Mouse (Mus musculus): ENCODE results near the gene Il4i1. TPM values are rescaled to one million over a fixed set of nuclear protein-coding genes. Genes with fewer than 3 reads are reported as not detected.
A peak's percentile ranks its signal among the peaks of the same experiment; 100 is the strongest.

Il4i1 gene
- polyA plus RNA-seq, 1 experiment, result 9.7 TPM

DNA sequence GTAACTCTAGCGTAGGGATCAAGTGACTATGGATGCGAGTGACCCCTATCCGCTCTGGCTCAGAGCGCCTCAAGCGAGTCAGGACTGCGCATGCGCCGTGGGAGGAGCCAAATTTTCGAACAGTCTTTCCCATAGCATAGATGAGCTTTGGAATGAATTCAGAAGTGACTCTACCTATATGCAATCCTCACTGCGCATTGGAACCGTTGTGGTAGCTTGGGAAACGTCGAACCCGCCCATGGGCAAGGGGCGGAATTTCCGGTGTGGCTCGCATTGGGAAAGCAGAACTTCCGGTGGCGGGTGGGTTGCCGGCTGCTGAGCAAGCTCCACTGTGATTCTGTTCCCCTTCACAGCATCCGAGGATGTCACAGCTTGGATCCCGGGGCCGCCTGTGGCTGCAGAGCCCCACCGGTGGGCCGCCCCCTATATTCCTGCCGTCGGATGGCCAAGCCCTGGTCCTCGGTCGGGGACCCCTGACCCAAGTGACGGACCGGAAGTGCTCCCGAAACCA lies 40.9 kb downstream of the Il4i1 start, which contains the start of gene Pnkp:
Pnkp (plus strand) TSS at position 98 of the 511 bp plus-strand sequence.
- peak; percentile 90 for DNase-seq
- Histone ChIP-seq H3K4me3 (ENCODE audit: insufficient read depth, low read depth, low read length) (peak within 1 kb of the TSS; percentile 77), H3K36me3 (ENCODE audit: control insufficient read depth, insufficient read depth, low read length) (no peaks in the 10 kb centered on the region), H3K27me3 (replicated peaks; ENCODE audit: control insufficient read depth, insufficient read depth, low read length) (no peaks in the 10 kb centered on the region), H3K27ac (ENCODE audit: insufficient read depth, low read depth, low read length) (peak within 1 kb of the TSS; percentile 62), H3K4me1 (ENCODE audit: control insufficient read depth, insufficient read depth, low read length) (peaks cover 13% of the 10 kb centered on the region; the same call in 1 of the 2 replicates)
- TF ChIP-seq CTCF (conservative IDR thresholded peaks at IDR 0.05; ENCODE audit: insufficient read depth, insufficient read length, low read depth, low read length) (no peak), POLR2A (IDR thresholded peaks at IDR 0.05; ENCODE audit: low read depth, low read length) (no peak)
- under 1% methylated on average over 32 of the region's 32 CpGs for WGBS

DNA sequence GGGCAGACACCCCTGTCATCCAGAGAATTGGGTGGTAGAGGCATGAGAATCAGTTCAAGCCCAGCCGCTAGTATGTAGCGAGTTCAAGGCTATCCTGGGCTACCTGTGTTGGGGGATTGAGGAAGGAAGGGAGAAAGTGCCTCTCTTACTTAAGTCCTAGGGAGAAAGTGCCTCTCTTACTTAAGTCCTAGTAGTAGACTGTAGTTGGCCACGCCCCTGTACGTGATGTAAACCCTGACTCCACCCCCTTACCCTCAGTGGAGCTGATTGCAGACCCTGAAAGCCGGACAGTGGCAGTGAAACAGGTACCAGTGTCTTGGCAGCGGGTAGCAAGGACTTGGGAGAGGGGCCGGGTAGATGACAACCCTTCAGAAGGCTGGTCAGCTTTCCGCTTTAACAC lies 41.7 kb downstream of the Il4i1 start:
- H3K27me3 ChIP-seq (replicated peaks; ENCODE audit: control insufficient read depth, insufficient read depth, low read length), result no peaks in the 10 kb centered on the region
- DNase-seq, result peak; percentile 52
- no peak overlapping the region for H3K27ac ChIP-seq (ENCODE audit: insufficient read depth, low read depth, low read length)
- no peaks in the 10 kb centered on the region for H3K36me3 ChIP-seq (ENCODE audit: control insufficient read depth, insufficient read depth, low read length)
- 26% methylated on average over 8 of the region's 8 CpGs for WGBS
- H3K4me3 ChIP-seq (ENCODE audit: insufficient read depth, low read depth, low read length), result peak overlapping the region; percentile 77
- TF ChIP-seq POLR2A (IDR thresholded peaks at IDR 0.05; ENCODE audit: low read depth, low read length) (no peak), CTCF (conservative IDR thresholded peaks at IDR 0.05; ENCODE audit: insufficient read depth, insufficient read length, low read depth, low read length) (no peak)
- peaks cover 13% of the 10 kb centered on the region; the same call in 1 of the 2 replicates for H3K4me1 ChIP-seq (ENCODE audit: control insufficient read depth, insufficient read depth, low read length)

DNA sequence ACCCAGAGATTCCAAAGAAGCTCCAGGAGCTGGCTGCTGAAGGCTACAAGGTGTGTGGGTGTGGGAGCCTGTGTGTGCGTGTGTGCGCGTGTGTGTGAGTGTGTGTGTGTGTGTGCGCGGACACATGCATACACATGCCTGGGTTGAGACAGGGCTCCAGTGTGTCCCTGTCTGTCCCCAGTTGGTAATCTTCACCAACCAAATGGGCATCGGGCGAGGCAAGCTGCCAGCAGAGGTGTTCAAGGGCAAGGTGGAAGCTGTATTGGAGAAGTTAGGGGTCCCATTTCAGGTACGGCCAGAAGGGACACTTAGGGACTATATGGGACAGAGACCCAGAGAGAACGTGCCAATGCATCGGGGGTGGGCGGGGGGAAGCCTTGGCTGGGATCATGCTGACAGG lies 43.7 kb downstream of the Il4i1 start:
- no peak for DNase-seq

DNA sequence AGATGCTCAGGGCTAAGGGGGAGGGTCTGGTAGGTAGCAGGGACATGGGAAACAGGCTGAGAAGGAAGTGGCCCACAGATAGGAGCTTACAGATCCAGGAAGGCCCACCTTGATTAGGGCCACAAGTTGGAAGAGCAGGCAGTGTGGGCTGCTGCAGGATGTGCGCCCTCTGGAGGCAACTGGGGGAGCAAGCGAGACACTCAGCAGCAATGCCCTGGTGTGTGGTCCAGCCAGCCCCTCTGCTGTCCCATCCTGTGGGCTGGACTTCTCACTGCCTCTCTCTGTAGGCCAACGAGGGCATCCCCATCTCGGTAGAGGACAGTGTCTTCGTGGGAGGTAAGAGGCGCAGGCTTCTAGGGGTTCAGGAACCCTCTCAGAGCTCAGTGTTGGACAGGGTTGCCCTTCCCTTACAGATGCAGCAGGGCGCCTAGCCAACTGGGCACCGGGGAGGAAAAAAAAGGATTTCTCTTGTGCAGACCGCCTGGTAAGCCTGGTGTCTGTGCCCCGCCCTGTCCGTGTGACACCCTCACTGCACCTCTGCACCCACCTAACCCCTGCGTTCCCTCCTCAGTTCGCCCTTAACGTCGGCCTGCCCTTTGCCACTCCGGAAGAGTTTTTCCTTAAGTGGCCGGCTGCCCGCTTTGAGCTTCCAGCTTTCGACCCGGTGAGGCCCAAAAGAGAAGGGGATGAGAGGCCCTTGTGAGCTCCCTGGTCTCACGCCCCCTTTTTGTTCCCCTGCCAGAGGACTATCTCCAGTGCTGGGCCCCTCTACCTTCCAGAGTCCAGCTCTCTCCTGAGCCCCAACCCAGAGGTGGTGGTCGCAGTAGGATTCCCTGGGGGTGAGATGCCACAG lies 44.6 kb downstream of the Il4i1 start:
- H3K4me1 ChIP-seq (ENCODE audit: control insufficient read depth, insufficient read depth, low read length), result peaks cover 4% of the 10 kb centered on the region; the same call in 1 of the 2 replicates
- TF ChIP-seq POLR2A (IDR thresholded peaks at IDR 0.05; ENCODE audit: low read depth, low read length) (no peak), CTCF (conservative IDR thresholded peaks at IDR 0.05; ENCODE audit: insufficient read depth, insufficient read length, low read depth, low read length) (peak; percentile 85)
- 54% methylated on average over 22 of the region's 22 CpGs for WGBS
- DNase-seq, result peak; percentile 65
- no peak overlapping the region for H3K27ac ChIP-seq (ENCODE audit: insufficient read depth, low read depth, low read length)
- H3K4me3 ChIP-seq (ENCODE audit: insufficient read depth, low read depth, low read length), result no peak overlapping the region
- no peaks in the 10 kb centered on the region for H3K36me3 ChIP-seq (ENCODE audit: control insufficient read depth, insufficient read depth, low read length)
- H3K27me3 ChIP-seq (replicated peaks; ENCODE audit: control insufficient read depth, insufficient read depth, low read length), result no peaks in the 10 kb centered on the region

More for the DNA sequence above, 43.7 kb downstream of the Il4i1 start:
- Histone ChIP-seq H3K4me3 (ENCODE audit: insufficient read depth, low read depth, low read length) (no peak overlapping the region), H3K27ac (ENCODE audit: insufficient read depth, low read depth, low read length) (no peak overlapping the region), H3K36me3 (ENCODE audit: control insufficient read depth, insufficient read depth, low read length) (no peaks in the 10 kb centered on the region), H3K4me1 (ENCODE audit: control insufficient read depth, insufficient read depth, low read length) (peaks cover 9% of the 10 kb centered on the region; the same call in 1 of the 2 replicates), H3K27me3 (replicated peaks; ENCODE audit: control insufficient read depth, insufficient read depth, low read length) (no peaks in the 10 kb centered on the region)
- WGBS, result 92% methylated on average over 11 of the region's 11 CpGs
- TF ChIP-seq POLR2A (IDR thresholded peaks at IDR 0.05; ENCODE audit: low read depth, low read length), result no peak
- no peak for TF ChIP-seq CTCF (conservative IDR thresholded peaks at IDR 0.05; ENCODE audit: insufficient read depth, insufficient read length, low read depth, low read length)

DNA sequence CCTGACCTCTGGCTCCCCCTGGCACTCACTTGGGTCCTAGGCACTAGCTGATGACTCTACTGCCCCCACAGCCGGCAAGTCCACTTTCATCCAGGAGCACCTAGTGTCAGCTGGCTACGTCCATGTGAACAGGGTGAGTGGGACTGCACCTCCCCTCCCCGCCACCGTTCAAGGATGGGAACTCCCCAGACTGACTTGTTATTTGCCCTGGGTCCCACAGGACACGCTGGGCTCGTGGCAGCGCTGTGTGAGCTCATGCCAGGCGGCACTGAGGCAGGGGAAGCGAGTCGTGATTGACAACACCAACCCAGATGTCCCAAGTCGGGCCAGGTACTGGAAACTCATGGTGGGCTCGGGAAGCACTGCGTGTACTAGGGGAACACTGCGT lies 45.2 kb downstream of the Il4i1 start:
- Histone ChIP-seq H3K4me3 (ENCODE audit: insufficient read depth, low read depth, low read length) (no peak overlapping the region), H3K27me3 (replicated peaks; ENCODE audit: control insufficient read depth, insufficient read depth, low read length) (no peaks in the 10 kb centered on the region), H3K4me1 (ENCODE audit: control insufficient read depth, insufficient read depth, low read length) (peaks cover 6% of the 10 kb centered on the region), H3K27ac (ENCODE audit: insufficient read depth, low read depth, low read length) (no peak overlapping the region), H3K36me3 (ENCODE audit: control insufficient read depth, insufficient read depth, low read length) (no peaks in the 10 kb centered on the region)
- DNase-seq, result no peak
- 79% methylated on average over 14 of the region's 14 CpGs for WGBS
- TF ChIP-seq CTCF (conservative IDR thresholded peaks at IDR 0.05; ENCODE audit: insufficient read depth, insufficient read length, low read depth, low read length) (no peak), POLR2A (IDR thresholded peaks at IDR 0.05; ENCODE audit: low read depth, low read length) (no peak)

DNA sequence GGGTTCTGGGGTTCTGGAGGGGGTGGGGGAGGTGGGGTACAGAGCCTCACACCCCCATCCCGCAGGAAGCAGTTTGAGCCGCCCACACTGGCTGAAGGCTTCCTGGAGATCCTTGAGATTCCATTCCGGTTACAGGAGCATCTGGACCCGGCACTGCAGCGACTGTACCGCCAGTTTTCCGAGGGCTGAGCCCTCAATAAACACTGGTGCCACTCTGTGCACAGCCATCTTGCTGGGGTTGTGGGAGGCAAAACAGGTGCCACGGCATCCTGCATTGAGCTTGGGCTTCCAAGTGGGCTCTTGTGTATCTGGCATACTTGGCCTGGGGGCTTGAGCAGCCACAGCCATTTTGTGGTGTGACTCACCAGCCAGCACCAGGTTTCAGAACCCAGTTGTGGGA lies 46.2 kb downstream of the Il4i1 start:
- WGBS, result 76% methylated on average over 8 of the region's 8 CpGs
- no peaks in the 10 kb centered on the region for H3K36me3 ChIP-seq (ENCODE audit: control insufficient read depth, insufficient read depth, low read length)
- no peak for DNase-seq
- H3K4me3 ChIP-seq (ENCODE audit: insufficient read depth, low read depth, low read length), result no peak overlapping the region
- H3K27me3 ChIP-seq (replicated peaks; ENCODE audit: control insufficient read depth, insufficient read depth, low read length), result no peaks in the 10 kb centered on the region
- no peak overlapping the region for H3K27ac ChIP-seq (ENCODE audit: insufficient read depth, low read depth, low read length)
- no peak for TF ChIP-seq POLR2A (IDR thresholded peaks at IDR 0.05; ENCODE audit: low read depth, low read length)
- no peak for TF ChIP-seq CTCF (conservative IDR thresholded peaks at IDR 0.05; ENCODE audit: insufficient read depth, insufficient read length, low read depth, low read length)
- H3K4me1 ChIP-seq (ENCODE audit: control insufficient read depth, insufficient read depth, low read length), result peaks cover 10% of the 10 kb centered on the region

DNA sequence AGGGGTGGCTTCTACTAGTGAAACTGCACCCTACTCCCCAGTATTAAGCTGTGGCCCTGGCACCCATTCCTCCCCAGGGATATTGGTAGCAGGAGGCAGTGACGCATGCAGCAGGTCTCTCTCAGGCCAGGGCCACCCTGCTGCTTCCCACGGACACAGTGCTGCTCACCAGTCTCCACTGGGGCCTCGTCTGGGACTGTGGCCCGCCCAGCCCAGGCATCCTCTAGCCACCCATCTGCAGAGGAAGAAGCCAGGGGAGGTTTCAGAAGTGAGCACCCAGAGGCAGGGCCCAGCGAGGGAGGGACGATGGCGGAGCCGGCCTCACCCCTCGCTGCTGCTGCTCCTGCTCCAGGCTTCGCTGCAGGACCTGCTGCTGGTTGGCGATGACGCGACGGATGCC lies 47.0 kb downstream of the Il4i1 start:
- Histone ChIP-seq H3K36me3 (ENCODE audit: control insufficient read depth, insufficient read depth, low read length) (no peaks in the 10 kb centered on the region), H3K27me3 (replicated peaks; ENCODE audit: control insufficient read depth, insufficient read depth, low read length) (no peaks in the 10 kb centered on the region), H3K27ac (ENCODE audit: insufficient read depth, low read depth, low read length) (no peak overlapping the region), H3K4me3 (ENCODE audit: insufficient read depth, low read depth, low read length) (no peak overlapping the region), H3K4me1 (ENCODE audit: control insufficient read depth, insufficient read depth, low read length) (peaks cover 16% of the 10 kb centered on the region)
- TF ChIP-seq CTCF (conservative IDR thresholded peaks at IDR 0.05; ENCODE audit: insufficient read depth, insufficient read length, low read depth, low read length) (no peak), POLR2A (IDR thresholded peaks at IDR 0.05; ENCODE audit: low read depth, low read length) (no peak)
- 82% methylated on average over 14 of the region's 14 CpGs for WGBS
- no peak for DNase-seq
